Mouse (Mus musculus) hindlimb bud, embryonic 11.5 days (tissue): ENCODE results near the gene Reg3d.
"Not testable (repeated sequence)": the region's sequence is repeated elsewhere in the genome, so short reads cannot be mapped to it uniquely, and the experiment has no call there.

Experiments used
- DNase-seq: peaks from one replicate; pipeline ENCODE4 v3.0.0-alpha.2; 2012; ENCODE audit warnings: low read depth, low spot score; ENCODE audit errors: extremely low spot score

Gene Reg3d

DNA sequence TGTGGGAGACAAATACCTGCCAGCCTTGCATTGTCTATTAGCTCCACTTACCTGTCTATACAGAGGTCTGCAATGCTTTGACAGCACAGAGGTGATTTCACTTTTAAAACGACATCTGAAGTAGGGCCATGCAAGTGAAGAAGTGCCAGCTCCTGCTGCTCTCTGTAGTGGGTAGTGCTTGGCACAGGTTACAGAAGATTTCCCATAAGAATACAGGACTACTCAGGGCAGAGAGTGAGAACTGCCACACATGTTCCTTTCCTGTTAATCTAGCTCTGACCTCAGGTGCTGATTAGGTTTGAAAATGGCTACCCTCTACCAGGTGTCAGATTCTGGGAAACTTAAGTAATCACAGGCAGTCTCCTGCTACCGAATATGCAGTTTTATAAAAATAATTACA lies at the start of gene Reg3d:
Reg3d (minus strand) TSS at position 101 of the 400 bp plus-strand sequence.
- no peak for DNase-seq

DNA sequence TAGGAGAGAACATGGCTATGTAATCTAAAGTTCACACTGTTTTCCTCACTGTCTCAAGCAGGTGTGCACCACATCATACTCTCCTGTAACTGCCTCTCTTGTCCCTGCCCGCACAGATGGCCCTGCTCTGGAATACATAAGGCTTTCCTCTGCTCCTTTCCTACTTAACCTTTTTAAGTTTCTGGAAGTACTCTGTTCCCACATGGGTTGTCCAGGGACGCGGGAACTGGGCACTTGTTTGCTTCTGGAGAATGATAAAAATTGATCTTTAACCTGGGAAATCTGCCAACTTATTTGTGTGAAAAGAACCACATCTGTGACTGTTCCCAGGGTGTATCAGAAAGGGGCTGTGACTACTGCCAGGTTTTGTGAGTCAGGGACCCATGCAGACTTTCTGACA lies 46.8 kb upstream of the Reg3d start:
- DNase-seq: no peak

GRCm38 (mm10) chr6:78422411-78422810 lies 43.7 kb upstream of the Reg3d start, which contains the start of gene Reg1:
Reg1 (plus strand) TSS chr6:78422711.
- DNase-seq: not testable (repeated sequence)

DNA sequence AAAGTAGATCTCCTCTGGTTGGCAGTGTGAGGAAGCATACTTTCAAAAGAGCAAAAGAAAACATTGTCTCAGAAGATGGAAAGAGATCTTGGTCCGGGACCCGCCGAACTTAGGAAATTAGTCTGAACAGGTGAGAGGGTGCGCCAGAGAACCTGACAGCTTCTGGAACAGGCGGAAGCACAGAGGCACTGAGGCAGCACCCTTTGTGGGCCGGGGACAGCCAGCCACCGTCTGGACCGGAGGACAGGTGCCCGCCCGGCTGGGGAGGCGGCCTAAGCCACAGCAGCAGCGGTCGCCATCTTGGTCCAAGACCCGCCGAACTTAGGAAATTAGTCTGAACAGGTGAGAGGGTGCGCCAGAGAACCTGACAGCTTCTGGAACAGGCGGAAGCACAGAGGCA lies 16.7 kb upstream of the Reg3d start, which contains the start of gene Reg2:
Reg2 (plus strand) TSS at position 301 of the 400 bp plus-strand sequence.
- not testable (repeated sequence) for DNase-seq

GRCm38 (mm10) chr6:78385609-78386008 lies 6.9 kb upstream of the Reg3d start:
- no peak for DNase-seq

DNA sequence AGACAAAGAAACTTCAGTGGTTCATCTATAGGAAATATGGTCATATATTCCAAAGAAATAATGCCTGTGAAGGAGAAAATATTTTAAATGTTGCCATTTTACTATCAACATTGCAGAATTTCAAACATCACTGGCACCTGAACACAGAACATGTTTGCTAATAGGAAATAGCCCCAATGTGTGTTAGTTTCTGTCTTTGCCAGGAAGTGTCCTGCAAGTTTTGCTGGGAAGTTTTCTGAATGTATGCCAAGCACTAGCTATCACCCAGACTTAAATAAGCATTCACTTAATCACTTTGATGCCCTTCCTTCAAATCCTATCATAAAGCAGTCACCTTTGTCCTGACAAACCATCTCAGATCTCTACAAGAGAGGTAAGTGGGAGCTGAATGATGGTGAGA lies 1.7 kb upstream of the Reg3d start, which contains the start of gene Reg3a:
Reg3a (plus strand) TSS at position 301 of the 400 bp plus-strand sequence.
- DNase-seq: no peak

- DNase-seq: no peak
Measured at GRCm38 (mm10) chr6:78370357-78370756, 8.3 kb downstream of the Reg3d start, which contains the start of gene Reg3b. Reg3b (plus strand) TSS chr6:78370657.

DNA sequence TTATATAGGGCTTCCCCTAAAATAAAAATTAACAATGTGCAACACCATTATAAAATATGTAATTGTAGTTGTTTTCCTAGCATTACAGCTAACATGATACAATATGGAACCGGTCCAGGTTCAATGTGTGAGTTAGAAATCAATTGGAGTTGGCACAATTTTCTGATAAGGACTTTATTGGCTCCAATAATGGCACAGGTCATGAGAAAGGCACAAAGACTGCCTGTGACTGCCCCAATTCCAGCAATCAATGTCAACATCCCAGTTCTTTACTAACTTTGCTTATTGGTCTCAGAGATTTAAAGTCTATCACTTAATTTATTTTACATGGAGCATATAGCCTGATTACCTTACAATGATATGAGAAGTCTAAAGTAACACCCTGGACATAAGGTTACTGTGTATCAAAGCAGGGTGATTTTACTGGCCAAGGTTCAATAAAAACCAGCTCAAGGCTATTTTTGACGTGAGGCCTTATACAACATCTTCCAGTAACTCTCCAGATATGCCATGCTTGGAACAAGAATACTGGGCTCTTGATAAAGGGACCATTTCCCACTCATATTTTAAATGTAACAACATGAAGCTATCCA lies 16.6 kb downstream of the Reg3d start:
- no peak for DNase-seq

DNA sequence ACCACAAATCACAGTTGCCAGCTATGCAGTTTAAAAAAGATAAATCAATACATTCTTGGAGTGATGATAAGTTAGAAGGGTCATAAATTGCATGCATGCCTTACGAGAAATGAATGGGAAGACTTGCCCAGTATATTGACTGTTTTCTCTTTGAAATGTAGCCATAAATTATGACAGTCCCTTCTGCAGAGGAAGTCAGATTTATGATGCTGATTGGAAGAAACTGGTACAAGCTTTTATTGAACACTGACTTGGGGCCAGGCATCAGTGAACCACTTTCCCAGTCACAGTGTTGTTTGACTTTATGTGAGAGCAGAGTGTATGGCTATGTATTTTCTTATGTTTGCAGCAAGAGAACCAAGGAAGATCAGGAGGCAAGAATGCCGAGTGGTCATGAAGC lies 37.0 kb downstream of the Reg3d start:
- no peak for DNase-seq

- DNase-seq: no peak
Measured at GRCm38 (mm10) chr6:78340296-78340695, 38.4 kb downstream of the Reg3d start.

GRCm38 (mm10) chr6:78331919-78332569 lies 46.6 kb downstream of the Reg3d start:
- no peak for DNase-seq

GRCm38 (mm10) chr6:78329166-78329565 lies 49.5 kb downstream of the Reg3d start:
- no peak for DNase-seq

DNA sequence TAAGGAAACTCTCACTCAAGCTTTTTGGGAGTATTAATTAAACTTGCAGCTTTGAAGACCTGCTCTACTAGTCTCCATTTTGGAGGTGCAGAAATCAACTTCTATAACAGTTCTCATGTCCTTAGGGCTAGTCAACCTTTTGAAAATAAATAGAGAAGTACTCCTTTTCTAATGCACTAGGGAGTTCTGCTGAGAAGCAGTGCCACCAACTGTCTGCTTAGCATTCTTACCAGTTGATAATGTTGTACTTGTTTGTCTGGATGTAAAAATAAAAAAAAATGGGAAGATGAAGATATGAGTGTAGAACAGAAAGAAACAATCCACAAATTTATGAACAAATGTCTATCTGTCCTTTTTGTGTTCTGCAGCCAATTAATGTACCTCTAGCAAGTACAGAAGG lies 50.9 kb downstream of the Reg3d start:
- no peak for DNase-seq
